Mouse (Mus musculus) kidney, adult 2 months (tissue): ENCODE measurements around the gene Frat2.

Source experiments
- CTCF ChIP-seq: fragments of 200-500 bp; conservative IDR thresholded peaks from 2 replicates; pipeline ENCODE4 v1.5.1; 2011; ENCODE audit warnings: low read depth, mild to moderate bottlenecking, control low read depth, low read length, moderate library complexity, mixed read lengths; ENCODE audit not compliant: insufficient read depth, insufficient read length
- POLR2A ChIP-seq: fragments of 200-500 bp; IDR thresholded peaks from one replicate; pipeline ENCODE4 v1.6.1; 2011; ENCODE audit warnings: low read depth, low read length, control low read depth

DNA sequence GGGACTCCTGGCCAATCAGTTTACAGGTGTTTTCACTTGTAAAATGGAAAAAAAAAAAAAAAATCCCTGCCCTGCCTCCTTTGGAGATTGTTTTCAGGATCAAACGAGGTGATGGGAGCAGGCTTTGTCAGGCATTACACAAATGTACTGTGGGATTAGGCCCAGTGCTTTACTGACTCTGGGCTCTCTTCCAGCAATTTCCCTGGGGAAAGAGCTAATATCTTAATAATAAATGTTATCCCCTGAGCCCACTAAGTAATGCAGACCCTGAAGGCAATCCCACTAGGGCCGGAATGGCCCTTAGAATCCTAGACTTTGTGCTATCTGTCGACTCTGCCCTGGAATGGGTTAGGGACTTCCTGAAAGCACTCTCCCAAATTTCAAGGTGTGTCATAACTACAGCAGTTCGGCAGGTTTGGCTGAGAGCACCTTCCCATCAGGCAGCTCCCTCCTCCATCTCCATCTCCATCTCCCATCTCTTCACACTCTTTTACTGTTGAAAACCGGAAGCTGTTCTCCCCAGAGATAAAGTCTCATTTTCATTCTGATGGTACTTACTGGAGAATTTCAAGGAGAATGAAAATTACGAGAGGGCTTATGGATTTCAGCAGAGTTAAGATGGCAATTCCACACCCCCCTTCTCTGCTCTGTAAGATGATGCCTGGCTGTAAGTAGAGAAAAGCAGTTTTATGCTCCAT, 2.2 kb upstream of the Frat2 start:
- no peak for TF ChIP-seq CTCF
- TF ChIP-seq POLR2A = no peak
